Comparison of ENCODE assay signal across 9 mouse cellular contexts in genomic region chr11:116652330-116653098, GRCm38 (mm10). TPM values are rescaled to one million over a fixed set of nuclear protein-coding genes. Genes with fewer than 3 reads are reported as not detected.
DNase-seq lines count a peak whose midpoint lies in the region; ATAC-seq and TF ChIP-seq lines count a peak whose summit lies in the region.
"Had no signal": no experiment of that assay in that cellular context is flagged by ENCODE, and none has a peak within 500 bp of the region (broad histone marks: within the 10 kb centered on the region; RNA-seq: fewer than 3 reads in every experiment).

No protein-coding gene starts in this region.

- H3K4me1 ChIP-seq in kidney, embryonic 14.5 days (ENCODE audit: control insufficient read depth, insufficient read depth, low read length) = peaks cover 33% of the 10 kb centered on the region
- no peaks in the 10 kb centered on the region for H3K4me1 ChIP-seq in kidney, adult 2 months (ENCODE audit: control insufficient read depth, insufficient read depth, low read length)
- peaks cover 52% of the 10 kb centered on the region for H3K4me1 ChIP-seq in embryonic facial prominence, embryonic 12.5 days
- H3K4me1 ChIP-seq in forebrain, embryonic 16.5 days (replicated peaks; ENCODE audit: control insufficient read depth, insufficient read depth, low read length) = peaks cover 33% of the 10 kb centered on the region
- H3K4me1 ChIP-seq in midbrain, embryonic 13.5 days (replicated peaks) = peaks cover 38% of the 10 kb centered on the region

- TF ChIP-seq POLR2A in kidney, adult 2 months (IDR thresholded peaks at IDR 0.05; ENCODE audit: low read depth, low read length) = no peak

- H3K9ac ChIP-seq in kidney, embryonic 14.5 days (ENCODE audit: low read depth, low read length) = no peak overlapping the region
- H3K9ac ChIP-seq in embryonic facial prominence, embryonic 12.5 days = 0 out of 2 replicates have a peak overlapping the region, but pooled peaks have one; percentile 4
- peak overlapping the region; percentile 71 for H3K9ac ChIP-seq in forebrain, embryonic 16.5 days (replicated peaks; ENCODE audit: low read depth, low read length)
- H3K9ac ChIP-seq in midbrain, embryonic 13.5 days (replicated peaks) = no peak overlapping the region

- 59% methylated on average over 25 of the region's 25 CpGs for WGBS in kidney, embryonic 14.5 days
- 80% methylated on average over 25 of the region's 25 CpGs for WGBS in kidney, adult 2 months
- 56% methylated on average over 25 of the region's 25 CpGs for WGBS in embryonic facial prominence, embryonic 12.5 days
- WGBS in forebrain, embryonic 16.5 days = 65% methylated on average over 25 of the region's 25 CpGs
- WGBS in midbrain, embryonic 13.5 days = 61% methylated on average over 25 of the region's 25 CpGs

- H3K4me2 ChIP-seq in kidney, embryonic 14.5 days (replicated peaks; ENCODE audit: low read depth, low read length) = peak overlapping the region; percentile 97
- peak overlapping the region; percentile 94 for H3K4me2 ChIP-seq in embryonic facial prominence, embryonic 12.5 days (replicated peaks)
- H3K4me2 ChIP-seq in forebrain, embryonic 16.5 days (ENCODE audit: low read length) = peak overlapping the region; percentile 81
- peak overlapping the region; percentile 91 for H3K4me2 ChIP-seq in midbrain, embryonic 13.5 days (replicated peaks)

- DNase-seq in kidney, adult 2 months = no peak
- no peak for DNase-seq in cerebellum, postnatal 36 days
- no peak for DNase-seq in frontal cortex, postnatal 36 days (ENCODE audit: low spot score in 2 of 2)

- peak overlapping the region; percentile 54 for H3K4me3 ChIP-seq in kidney, embryonic 14.5 days (ENCODE audit: low read length)
- H3K4me3 ChIP-seq in kidney, adult 2 months (ENCODE audit: insufficient read depth, low read depth, low read length) = no peak overlapping the region; the same call in 1 of the 2 replicates
- H3K4me3 ChIP-seq in embryonic facial prominence, embryonic 12.5 days = peak overlapping the region; percentile 48; the same call in 1 of the 2 replicates
- peak overlapping the region; percentile 51 for H3K4me3 ChIP-seq in forebrain, embryonic 16.5 days (replicated peaks; ENCODE audit: low read length)
- H3K4me3 ChIP-seq in midbrain, embryonic 13.5 days (replicated peaks) = peak overlapping the region; percentile 55
- H3K4me3 ChIP-seq: myocyte had no signal

- H3K36me3 ChIP-seq in kidney, embryonic 14.5 days (ENCODE audit: control insufficient read depth, insufficient read depth, low read length) = no peaks in the 10 kb centered on the region
- H3K36me3 ChIP-seq in kidney, adult 2 months (ENCODE audit: control insufficient read depth, insufficient read depth, low read length) = no peaks in the 10 kb centered on the region
- H3K36me3 ChIP-seq in embryonic facial prominence, embryonic 12.5 days = no peaks in the 10 kb centered on the region
- no peaks in the 10 kb centered on the region for H3K36me3 ChIP-seq in forebrain, embryonic 16.5 days (ENCODE audit: control insufficient read depth, insufficient read depth)
- no peaks in the 10 kb centered on the region for H3K36me3 ChIP-seq in midbrain, embryonic 13.5 days

- H3K27me3 ChIP-seq in kidney, embryonic 14.5 days (ENCODE audit: control insufficient read depth, insufficient read depth, low read length) = peaks cover 23% of the 10 kb centered on the region
- H3K27me3 ChIP-seq in kidney, adult 2 months (replicated peaks; ENCODE audit: control insufficient read depth, insufficient read depth, low read length) = no peaks in the 10 kb centered on the region
- H3K27me3 ChIP-seq in embryonic facial prominence, embryonic 12.5 days = peaks cover 31% of the 10 kb centered on the region
- no peaks in the 10 kb centered on the region for H3K27me3 ChIP-seq in forebrain, embryonic 16.5 days (replicated peaks; ENCODE audit: control insufficient read depth, insufficient read depth, low read length)
- H3K27me3 ChIP-seq in midbrain, embryonic 13.5 days = peaks cover 65% of the 10 kb centered on the region

- H3K27ac ChIP-seq in kidney, embryonic 14.5 days (ENCODE audit: low read depth, low read length) = no peak overlapping the region
- no peak overlapping the region for H3K27ac ChIP-seq in kidney, adult 2 months (ENCODE audit: insufficient read depth, low read depth, low read length)
- no peak overlapping the region for H3K27ac ChIP-seq in embryonic facial prominence, embryonic 12.5 days
- H3K27ac ChIP-seq in forebrain, embryonic 16.5 days (ENCODE audit: low read length) = no peak overlapping the region
- no peak overlapping the region for H3K27ac ChIP-seq in midbrain, embryonic 13.5 days

- H3K9me3 ChIP-seq in kidney, embryonic 14.5 days (ENCODE audit: control insufficient read depth, low read length) = no peaks in the 10 kb centered on the region
- H3K9me3 ChIP-seq in embryonic facial prominence, embryonic 12.5 days = no peaks in the 10 kb centered on the region
- H3K9me3 ChIP-seq in forebrain, embryonic 16.5 days (ENCODE audit: control insufficient read depth, low read length) = no peaks in the 10 kb centered on the region
- H3K9me3 ChIP-seq in midbrain, embryonic 13.5 days = no peaks in the 10 kb centered on the region

- ATAC-seq in kidney, embryonic 14.5 days (ENCODE audit: low FRiP score, low TSS enrichment) = no peak
- no peak for ATAC-seq in embryonic facial prominence, embryonic 12.5 days (ENCODE audit: insufficient number of reproducible peaks, insufficient read depth, low FRiP score, low TSS enrichment)
- no peak for ATAC-seq in forebrain, embryonic 16.5 days
- no peak for ATAC-seq in midbrain, embryonic 13.5 days
- no peak for ATAC-seq in megakaryocyte, adult 5-6 weeks (ENCODE audit: poor library complexity, severe bottlenecking)

- no peak for TF ChIP-seq CTCF in kidney, adult 2 months (conservative IDR thresholded peaks at IDR 0.05; ENCODE audit: insufficient read depth, insufficient read length, low read depth, low read length)

RNA-seq across cellular contexts. Expression of gene Prcd, which starts 0.8 kb away (rescaled TPM):
- 1.1 and 1.4 TPM in 2 replicates for polyA plus RNA-seq in kidney, embryonic 14.5 days (2014; fragmentation: Nextera tagmentation; extraction: Ambion mirVana)
- 0.44 and 0.52 TPM in 2 replicates for polyA plus RNA-seq in kidney, adult 2 months (2012; rRNA removed)
- polyA plus RNA-seq in embryonic facial prominence, embryonic 12.5 days (2016; fragmentation: Nextera tagmentation; extraction: Ambion mirVana) = 0.59 and 0.86 TPM in 2 replicates
- polyA plus RNA-seq in forebrain, embryonic 16.5 days (2015; fragmentation: Nextera tagmentation; extraction: Ambion mirVana) = 2.9 and 3.2 TPM in 2 replicates
- 1.0 and 1.2 TPM in 2 replicates for polyA plus RNA-seq in midbrain, embryonic 13.5 days (2015; fragmentation: Nextera tagmentation; extraction: Ambion mirVana)
- 0.80 TPM in 1 of 2 replicates, not detected in the other for total RNA-seq in megakaryocyte, adult 5-6 weeks (2015)
- not detected in 2 replicates for total RNA-seq in megakaryocyte, adult 5-6 weeks (2017)

RNA-seq across cellular contexts. Expression of gene Cygb, which starts 1.6 kb away (rescaled TPM):
- polyA plus RNA-seq in kidney, embryonic 14.5 days (2014; fragmentation: Nextera tagmentation; extraction: Ambion mirVana) = 11.0 and 11.3 TPM in 2 replicates
- 16.2 and 21.0 TPM in 2 replicates for polyA plus RNA-seq in kidney, adult 2 months (2012; rRNA removed)
- polyA plus RNA-seq in embryonic facial prominence, embryonic 12.5 days (2016; fragmentation: Nextera tagmentation; extraction: Ambion mirVana) = 6.4 and 7.1 TPM in 2 replicates
- polyA plus RNA-seq in forebrain, embryonic 16.5 days (2015; fragmentation: Nextera tagmentation; extraction: Ambion mirVana) = 16.6 TPM in 2 replicates
- polyA plus RNA-seq in midbrain, embryonic 13.5 days (2015; fragmentation: Nextera tagmentation; extraction: Ambion mirVana) = 8.8 TPM in 2 replicates
- total RNA-seq in megakaryocyte, adult 5-6 weeks (2015) = not detected in 2 replicates
- not detected in 2 replicates for total RNA-seq in megakaryocyte, adult 5-6 weeks (2017)

RNA-seq across cellular contexts. Expression of gene Rhbdf2, which starts 25.7 kb away (rescaled TPM):
- polyA plus RNA-seq in kidney, embryonic 14.5 days (2014; fragmentation: Nextera tagmentation; extraction: Ambion mirVana) = 5.4 and 7.2 TPM in 2 replicates
- 18.0 and 19.1 TPM in 2 replicates for polyA plus RNA-seq in kidney, adult 2 months (2012; rRNA removed)
- 4.5 and 4.7 TPM in 2 replicates for polyA plus RNA-seq in embryonic facial prominence, embryonic 12.5 days (2016; fragmentation: Nextera tagmentation; extraction: Ambion mirVana)
- polyA plus RNA-seq in forebrain, embryonic 16.5 days (2015; fragmentation: Nextera tagmentation; extraction: Ambion mirVana) = 1.0 and 1.5 TPM in 2 replicates
- 0.76 and 0.77 TPM in 2 replicates for polyA plus RNA-seq in midbrain, embryonic 13.5 days (2015; fragmentation: Nextera tagmentation; extraction: Ambion mirVana)
- total RNA-seq in megakaryocyte, adult 5-6 weeks (2015) = 20.9 and 21.8 TPM in 2 replicates
- total RNA-seq in megakaryocyte, adult 5-6 weeks (2017) = 16.2 TPM in 2 replicates

Comparison
In these comparisons a context has a peak if more than half of its experiments do, and no peak if none do; other contexts are left out.
1. H3K9ac ChIP-seq: peak in embryonic facial prominence, embryonic 12.5 days (single experiment) and forebrain, embryonic 16.5 days (single experiment); none in kidney, embryonic 14.5 days (single experiment) and midbrain, embryonic 13.5 days (single experiment).
2. Peak in every context shown above with its lines, with median percentiles within 50 percentile points of each other: H3K4me2 ChIP-seq.